Mouse (Mus musculus): ENCODE results near the gene Rab3il1.

The Rab3il1 gene

GRCm38 (mm10) chr19:10041388-10042148 is 40.1 kb downstream of the Rab3il1 start, which contains the start of gene Fads3:
Fads3 (plus strand) TSS chr19:10041569.
- peak; percentile 86 for DNase-seq (ENCODE audit: low spot score)

DNA sequence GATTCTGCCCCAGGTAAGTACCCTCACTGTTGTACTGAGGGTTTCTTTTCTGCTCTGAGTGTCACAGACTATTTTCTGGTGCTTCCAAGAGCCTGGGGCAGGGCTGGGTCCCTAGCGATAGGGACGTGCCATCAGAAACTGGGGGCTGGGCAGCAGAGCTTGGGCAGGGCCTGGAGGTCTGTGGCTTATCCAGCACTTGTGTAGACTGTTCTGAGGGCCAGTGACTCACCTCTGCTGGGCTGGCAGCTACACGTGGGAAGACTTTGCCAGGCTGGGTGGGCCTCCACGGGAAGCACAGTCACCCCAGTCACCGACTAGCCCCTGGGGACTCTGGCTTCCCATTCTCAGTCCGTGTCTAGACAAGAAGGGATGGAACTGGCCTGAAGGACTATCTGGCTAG is 40.8 kb downstream of the Rab3il1 start:
- no peak for DNase-seq (ENCODE audit: low spot score)

- DNase-seq (ENCODE audit: low spot score) = no peak
These were observed 41.3 kb downstream of the Rab3il1 start for GRCm38 (mm10) chr19:10042816-10043215.

- DNase-seq (ENCODE audit: low spot score) = no peak
These were observed 42.2 kb downstream of the Rab3il1 start for GRCm38 (mm10) chr19:10043643-10044042.

GRCm38 (mm10) chr19:10045707-10046106 is 44.2 kb downstream of the Rab3il1 start:
- DNase-seq (ENCODE audit: low spot score) = no peak

- no peak for DNase-seq (ENCODE audit: low spot score)
These were observed 44.9 kb downstream of the Rab3il1 start for GRCm38 (mm10) chr19:10046346-10046745.

DNA sequence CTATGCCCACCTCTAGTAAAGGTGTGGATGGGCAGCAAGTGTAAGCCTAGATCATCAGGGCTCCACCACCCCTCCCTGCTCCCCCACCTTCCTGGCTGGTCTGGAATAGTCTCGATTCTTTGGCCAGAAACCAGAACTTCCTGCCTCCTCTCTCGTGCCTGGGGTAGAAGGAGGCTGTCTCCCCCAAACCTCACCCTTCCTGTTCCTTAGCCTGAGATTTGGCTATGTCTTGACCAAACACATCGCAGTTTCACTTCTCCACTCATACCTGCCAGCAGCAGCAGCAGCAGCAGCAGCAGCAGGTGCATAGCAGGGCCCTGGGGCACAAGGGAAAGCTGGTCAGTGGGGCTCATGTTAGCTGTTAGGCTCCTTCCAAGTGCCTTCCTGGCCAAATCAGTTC is 45.5 kb downstream of the Rab3il1 start:
- DNase-seq (ENCODE audit: low spot score) = no peak

GRCm38 (mm10) chr19:10049533-10049932 is 48.1 kb downstream of the Rab3il1 start:
- DNase-seq (ENCODE audit: low spot score) = no peak

DNA sequence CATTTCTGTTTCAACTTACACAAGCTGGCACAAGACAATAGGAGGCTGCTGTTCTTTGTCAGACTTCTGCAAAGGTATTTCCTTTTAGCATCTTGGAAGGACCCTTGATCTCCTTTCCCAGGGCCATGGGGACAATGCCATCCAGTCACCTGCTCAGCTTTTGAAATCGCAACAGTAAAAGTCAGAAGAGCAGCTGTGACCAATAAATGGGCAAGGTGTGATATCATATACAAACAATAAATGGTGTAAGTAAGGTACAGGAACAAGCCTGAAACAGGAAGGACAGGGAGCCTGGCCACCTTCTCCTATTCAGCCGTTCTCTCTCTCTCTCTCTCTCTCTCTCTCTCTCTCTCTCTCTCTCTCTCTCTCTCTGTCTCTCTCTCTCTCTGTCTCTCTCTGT is 49.0 kb downstream of the Rab3il1 start:
- DNase-seq (ENCODE audit: low spot score) = no peak

GRCm38 (mm10) chr19:10052698-10053097 is 51.2 kb downstream of the Rab3il1 start:
- DNase-seq (ENCODE audit: low spot score) = no peak

DNA sequence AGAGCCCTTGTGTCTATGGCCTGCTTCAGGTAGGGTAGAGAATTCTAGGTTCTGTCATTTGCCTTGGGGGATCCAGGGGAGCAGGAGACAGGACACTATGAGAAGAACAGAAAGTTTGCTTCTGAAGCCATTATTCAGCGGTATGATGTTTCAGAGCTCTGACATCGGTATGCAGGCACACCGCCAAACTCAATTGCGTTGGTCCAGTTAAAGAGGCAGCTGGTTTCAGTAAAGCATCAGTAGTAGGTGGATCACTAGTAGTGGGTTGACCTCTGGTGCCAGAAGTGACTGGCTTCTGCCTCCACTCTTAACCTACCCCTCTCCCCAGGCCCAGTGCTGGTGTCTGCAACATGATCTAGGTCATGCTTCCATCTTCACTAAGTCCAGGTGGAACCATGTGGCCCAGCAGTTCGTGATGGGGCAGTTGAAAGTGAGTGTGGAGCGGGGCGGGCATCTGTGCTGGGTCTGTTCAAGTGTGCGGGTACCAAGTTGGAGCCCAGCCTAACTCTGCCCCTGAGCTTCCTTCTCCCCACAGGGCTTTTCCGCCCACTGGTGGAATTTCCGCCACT is 52.3 kb downstream of the Rab3il1 start:
- DNase-seq (ENCODE audit: low spot score) = no peak

- no peak for DNase-seq (ENCODE audit: low spot score)
These were observed 53.0 kb downstream of the Rab3il1 start for GRCm38 (mm10) chr19:10054361-10055075.

DNA sequence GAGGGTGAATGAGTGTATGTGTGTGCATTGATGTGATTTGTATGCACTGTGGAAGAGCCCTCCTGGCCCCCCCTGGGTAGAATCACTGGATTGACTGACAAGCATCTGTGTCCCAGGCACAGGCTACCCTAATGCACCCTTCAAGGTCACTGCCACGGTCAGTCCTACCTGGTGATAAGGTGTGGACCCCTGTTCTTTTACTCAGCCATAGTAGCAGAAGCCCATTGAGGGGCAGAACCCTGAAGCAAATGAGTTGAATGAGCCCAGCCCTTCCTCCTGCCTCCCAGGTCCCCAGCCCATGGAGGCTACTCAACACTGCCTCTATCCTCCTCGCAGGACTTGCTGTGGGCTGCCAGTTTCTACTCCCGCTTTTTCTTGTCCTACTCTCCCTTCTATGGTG is 53.8 kb downstream of the Rab3il1 start:
- no peak for DNase-seq (ENCODE audit: low spot score)

DNA sequence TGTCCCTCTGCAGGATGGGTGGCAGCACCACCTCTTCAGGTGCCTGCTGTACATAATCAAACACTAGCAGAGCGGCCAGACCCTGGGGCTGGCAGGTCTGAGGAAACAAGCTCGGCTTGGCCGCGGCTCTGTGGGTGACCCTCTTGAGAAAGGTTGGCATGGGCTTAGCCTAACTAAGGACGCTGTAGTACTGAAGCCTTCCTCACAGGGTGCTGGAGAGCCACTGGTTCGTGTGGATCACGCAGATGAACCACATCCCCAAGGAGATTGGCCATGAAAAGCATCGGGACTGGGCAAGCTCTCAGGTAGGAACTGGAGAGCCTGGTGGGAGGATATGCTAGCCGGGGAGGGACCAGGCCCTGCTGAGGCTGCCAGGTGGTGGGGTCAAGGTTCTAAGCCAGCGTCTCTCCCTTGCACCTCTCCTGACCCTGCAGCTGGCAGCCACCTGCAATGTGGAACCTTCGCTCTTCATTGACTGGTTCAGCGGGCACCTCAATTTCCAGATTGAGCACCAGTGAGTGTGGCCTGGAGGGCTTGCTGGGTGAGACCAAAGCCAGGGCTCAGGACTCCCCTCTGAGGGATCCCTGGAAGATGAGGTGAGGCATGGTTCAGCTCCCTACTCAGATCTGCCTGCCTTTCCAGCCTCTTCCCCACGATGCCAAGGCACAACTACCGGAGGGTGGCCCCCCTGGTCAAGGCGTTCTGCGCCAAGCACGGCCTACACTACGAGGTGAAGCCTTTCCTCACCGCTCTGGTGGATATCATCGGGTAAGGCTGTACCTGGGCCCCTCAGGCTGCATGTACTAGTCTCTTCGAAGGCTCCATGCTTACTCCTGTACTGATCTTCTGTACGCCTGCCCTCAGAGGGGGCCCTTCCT is 54.6 kb downstream of the Rab3il1 start:
- no peak for DNase-seq (ENCODE audit: low spot score)

DNA sequence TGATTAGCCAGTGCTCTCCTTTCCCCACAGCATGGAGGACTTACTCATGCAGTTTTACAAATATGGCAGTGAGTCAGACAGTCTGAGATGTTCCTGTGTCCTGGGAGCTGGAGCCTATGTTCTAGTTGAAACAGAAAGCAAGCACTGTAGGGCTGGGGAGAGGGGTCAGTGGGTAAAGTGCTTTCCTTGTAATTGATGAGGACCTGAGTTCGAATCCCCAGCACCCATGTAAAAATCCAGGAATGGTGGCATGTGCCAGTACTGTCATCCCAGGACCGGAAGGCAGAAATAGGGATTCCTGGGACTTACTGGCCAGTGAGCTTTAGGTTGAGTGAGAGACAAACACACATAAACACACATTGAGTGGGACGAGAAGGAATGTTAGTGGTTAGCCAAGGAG is 55.2 kb downstream of the Rab3il1 start:
- DNase-seq (ENCODE audit: low spot score) = no peak

DNA sequence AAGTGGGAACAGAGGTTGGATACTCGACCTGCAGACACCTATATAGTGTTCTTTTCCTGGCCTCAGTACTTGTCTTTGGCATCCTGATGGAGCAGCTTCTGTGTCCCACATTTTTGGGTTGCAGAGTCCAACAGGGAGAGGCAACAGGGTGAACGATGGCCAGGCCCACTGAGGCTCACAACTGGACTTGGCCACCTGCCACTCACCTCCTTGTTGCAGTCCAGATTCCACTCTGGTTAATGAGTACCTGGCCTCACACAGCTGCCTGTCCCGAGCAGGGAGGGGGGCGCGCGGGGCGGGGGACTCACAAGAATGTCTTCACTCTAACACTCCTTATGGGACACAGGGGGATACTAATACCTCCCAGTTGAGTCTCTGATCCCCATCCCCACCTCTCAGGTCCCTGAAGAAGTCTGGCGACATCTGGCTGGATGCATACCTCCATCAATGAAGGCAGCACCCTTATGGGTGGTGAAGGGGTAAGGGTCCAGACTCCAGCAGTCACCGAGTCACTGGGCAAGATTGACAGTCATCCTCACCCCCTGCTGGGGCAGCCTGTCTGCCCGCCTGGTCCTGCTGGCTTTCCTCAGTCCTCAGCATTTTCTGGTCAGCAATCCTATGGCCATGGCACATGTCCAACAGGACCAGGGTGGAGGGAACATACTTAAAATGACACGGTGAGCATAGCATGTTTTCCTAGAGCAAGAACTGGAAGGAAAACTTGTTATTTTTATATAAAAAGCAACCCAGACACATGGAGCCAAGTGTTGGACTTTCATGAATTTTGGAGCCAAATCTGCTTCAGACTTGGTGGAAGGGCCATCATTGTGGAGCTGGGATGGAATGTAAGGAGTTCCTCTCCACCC is 56.2 kb downstream of the Rab3il1 start:
- no peak for DNase-seq (ENCODE audit: low spot score)

- no peak for DNase-seq (ENCODE audit: low spot score)
These were observed 56.9 kb downstream of the Rab3il1 start for GRCm38 (mm10) chr19:10058352-10058825.

DNA sequence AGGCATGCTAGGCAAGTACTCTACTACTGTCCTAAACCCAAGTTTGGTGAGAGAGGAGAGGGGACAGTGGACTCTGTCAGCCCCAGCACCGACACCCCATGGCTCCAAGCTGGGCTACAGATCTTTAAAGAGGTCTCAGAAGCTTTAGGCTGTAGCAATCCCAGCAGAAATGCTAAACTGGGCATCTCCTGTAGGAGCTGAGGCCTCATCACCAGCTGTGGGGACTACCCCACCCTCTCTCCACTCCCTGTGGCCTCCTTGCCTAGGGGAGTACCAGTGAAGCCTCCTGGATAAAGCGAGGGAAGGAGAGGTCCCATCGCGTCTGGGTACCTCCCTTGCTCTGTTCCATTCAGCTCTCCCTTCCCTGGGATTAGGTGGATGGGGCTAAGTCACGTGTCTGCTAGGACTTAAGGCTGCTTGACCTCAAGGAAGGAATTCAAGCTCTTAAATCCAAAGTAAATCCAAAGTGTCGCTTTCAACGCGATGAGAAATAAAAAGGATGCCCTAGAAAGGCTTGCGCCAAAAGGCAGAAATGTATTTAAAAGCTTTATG is 57.5 kb downstream of the Rab3il1 start:
- DNase-seq (ENCODE audit: low spot score) = no peak

DNA sequence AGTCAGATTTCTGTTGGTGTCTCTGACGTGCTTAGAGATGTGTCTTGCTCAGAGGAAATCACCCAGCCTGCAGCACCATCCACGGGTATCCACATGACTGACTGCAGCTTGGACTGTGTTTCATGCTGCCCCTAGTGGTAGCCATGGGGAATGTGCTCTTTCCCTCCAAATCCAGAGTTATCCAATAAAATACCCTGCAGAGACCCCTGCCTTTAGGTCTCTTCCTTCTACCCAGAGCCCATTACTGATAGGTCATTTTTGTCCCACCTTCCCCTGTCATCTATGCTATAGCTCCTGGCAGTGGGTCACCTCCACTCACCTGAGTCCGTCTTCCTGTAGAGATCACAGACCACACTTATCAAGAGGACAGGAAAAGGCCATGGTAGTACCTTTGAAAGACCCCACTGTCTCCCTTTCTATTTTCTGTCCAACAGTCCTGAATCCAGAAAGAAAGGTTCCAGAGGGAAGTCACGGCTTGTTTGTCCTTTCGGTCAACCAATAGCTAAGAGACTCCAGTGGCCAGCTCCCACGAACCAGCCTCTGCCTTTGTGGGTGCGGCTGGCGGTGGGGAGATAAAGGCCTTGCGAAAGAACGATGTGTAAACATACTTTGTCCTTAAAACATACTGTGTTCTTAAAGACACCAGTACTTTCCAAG is 58.6 kb downstream of the Rab3il1 start:
- peak; percentile 81 for DNase-seq (ENCODE audit: low spot score)
